Mouse (Mus musculus) cerebellum, adult 18-20 months (tissue): ENCODE data around the gene Olfr568.

Source experiments
- DNase-seq, 2 experiments: peaks; one replicate each; pipeline ENCODE4 v3.0.0; 2021

Gene Olfr568

GRCm38 (mm10) chr7:102876822-102877221 is at the start of gene Olfr568:
Gene Olfr568, plus strand, starts transcription at chr7:102877122.
- DNase-seq, result no peak

GRCm38 (mm10) chr7:102855807-102856206 is 21.1 kb upstream of the Olfr568 start:
- no peak for DNase-seq

GRCm38 (mm10) chr7:102858665-102859064 is 18.3 kb upstream of the Olfr568 start, which contains the start of gene Olfr566:
Gene Olfr566, minus strand, starts transcription at chr7:102858765.
- no peak for DNase-seq

- no peak for DNase-seq
Observed at GRCm38 (mm10) chr7:102890782-102891181, 13.9 kb downstream of the Olfr568 start, which contains the start of gene Olfr569. Gene Olfr569, minus strand, starts transcription at chr7:102890882.

GRCm38 (mm10) chr7:102915261-102915660 is 38.3 kb downstream of the Olfr568 start:
- no peak for DNase-seq

GRCm38 (mm10) chr7:102916405-102916804 is 39.5 kb downstream of the Olfr568 start:
- no peak for DNase-seq

GRCm38 (mm10) chr7:102917032-102917875 is 40.3 kb downstream of the Olfr568 start, which contains the start of gene Olfr571:
Gene Olfr571, minus strand, starts transcription at chr7:102917536.
- DNase-seq, result no peak

- peak in 1 of 2 experiments; percentile 8 for DNase-seq
Observed at GRCm38 (mm10) chr7:102919632-102920031, 42.7 kb downstream of the Olfr568 start.

GRCm38 (mm10) chr7:102924109-102924508 is 47.2 kb downstream of the Olfr568 start, which contains the start of gene Olfr572:
Gene Olfr572, plus strand, starts transcription at chr7:102924409.
- DNase-seq, result no peak

- no peak for DNase-seq
Observed at GRCm38 (mm10) chr7:102927105-102927504, 50.2 kb downstream of the Olfr568 start.
